Mouse (Mus musculus) limb, embryonic 11.5 days (tissue): Measurements from ENCODE around the gene Fam19a4. TPM values are rescaled to one million over a fixed set of nuclear protein-coding genes. Genes with fewer than 3 reads are reported as not detected.
"Not testable (repeated sequence)": the region's sequence is repeated elsewhere in the genome, so short reads cannot be mapped to it uniquely, and the experiment has no call there.

Source experiments
- ATAC-seq: fragments of 200-750 bp; cut with Nextera tagmentation; 2 replicates; pipeline ENCODE4 v1.8.0; 2017; ENCODE audit warnings: low read depth; ENCODE audit not compliant: insufficient number of reproducible peaks, low FRiP score, low TSS enrichment
- DNase-seq: peaks from one replicate; pipeline ENCODE4 v3.0.0-alpha.2; 2015; ENCODE audit warnings: low spot score
- H3K27ac ChIP-seq: fragments of 300-500 bp; sonication (generic); replicated peaks from 2 replicates; pipeline ENCODE4 v1.5.1; 2014; ENCODE audit warnings: low read depth, mild to moderate bottlenecking, low read length
- H3K27me3 ChIP-seq: fragments of 300-500 bp; sonication (generic); 2 replicates; pipeline ENCODE4 v1.6.1; 2014; ENCODE audit warnings: mild to moderate bottlenecking, low read length, mixed read lengths; ENCODE audit not compliant: control insufficient read depth, insufficient read depth
- H3K36me3 ChIP-seq: fragments of 300-500 bp; sonication (generic); 2 replicates; pipeline ENCODE4 v1.6.1; 2014; ENCODE audit warnings: mild to moderate bottlenecking, low read length, moderate library complexity, mixed read lengths; ENCODE audit not compliant: control insufficient read depth, insufficient read depth
- H3K4me1 ChIP-seq: fragments of 300-500 bp; sonication (generic); 2 replicates; pipeline ENCODE4 v1.6.1; 2014; ENCODE audit warnings: low read length, mixed read lengths; ENCODE audit not compliant: control insufficient read depth, insufficient read depth
- H3K4me2 ChIP-seq: fragments of 300-500 bp; sonication (generic); 2 replicates; pipeline ENCODE4 v1.6.1; 2014; ENCODE audit warnings: low read depth, mild to moderate bottlenecking, moderate library complexity; ENCODE audit not compliant: severe bottlenecking
- H3K4me3 ChIP-seq: fragments of 300-500 bp; sonication (generic); 2 replicates; pipeline ENCODE4 v1.5.1; 2014; ENCODE audit warnings: low read depth, low read length
- H3K9ac ChIP-seq: fragments of 300-500 bp; sonication (generic); 2 replicates; pipeline ENCODE4 v1.6.1; 2014; ENCODE audit warnings: mild to moderate bottlenecking, low read length
- H3K9me3 ChIP-seq: fragments of 300-500 bp; sonication (generic); 2 replicates; pipeline ENCODE4 v1.6.1; 2016; ENCODE audit warnings: low read length; ENCODE audit not compliant: control insufficient read depth
- WGBS: fragments of 180-500 bp; shearing (Covaris S2); extraction: QIAGEN DNeasy Blood & Tissue Kit; methylation state at CpG from one replicate; pipeline ENCODE4 v1.1.7; 2014; 5-methylcytosine and 5-hydroxymethylcytosine counted together
- polyA plus RNA-seq: library from polyadenylated mRNA; unstranded; fragments of >200 nt; fragmentation: Nextera tagmentation; extraction: Ambion mirVana; gene quantifications from 2 replicates; pipeline ENCODE4 v1.2.1, GENCODE M21; 2014

Fam19a4 gene
- polyA plus RNA-seq, 1 experiment from 2014 or later = 0.81 TPM

GRCm38 (mm10) chr6:96876651-96877050, 183.6 kb downstream of the Fam19a4 start:
- H3K4me3 ChIP-seq, H3K9me3 ChIP-seq, H3K9ac ChIP-seq, H3K36me3 ChIP-seq, H3K4me1 ChIP-seq, H3K27me3 ChIP-seq, DNase-seq, H3K4me2 ChIP-seq, ATAC-seq, H3K27ac ChIP-seq: not testable (repeated sequence)
- 89% methylated on average over 13 of the region's 13 CpGs for WGBS

DNA sequence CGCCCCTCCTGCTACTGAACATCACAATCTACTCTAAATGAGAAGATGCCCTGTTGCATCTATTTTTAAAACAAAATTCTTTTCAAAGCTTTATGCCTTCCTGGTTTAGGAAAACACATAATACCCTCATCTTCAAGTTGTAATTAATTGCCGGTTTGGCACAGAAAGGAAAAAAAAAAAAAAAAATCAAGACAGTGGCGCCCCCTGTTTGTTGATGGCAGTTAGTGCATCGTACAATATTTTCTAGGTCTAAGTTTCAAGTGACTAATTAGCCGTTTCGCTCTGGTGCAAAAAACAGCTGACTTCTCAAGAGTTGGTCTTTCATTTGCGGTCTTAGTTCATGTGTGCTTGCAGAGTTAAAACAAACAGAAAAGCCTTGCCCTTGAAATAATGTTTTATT, 207.1 kb downstream of the Fam19a4 start:
- no peak overlapping the region for H3K27ac ChIP-seq
- WGBS = 63% methylated on average over 7 of the region's 7 CpGs
- DNase-seq = no peak
- H3K4me3 ChIP-seq = no peak overlapping the region
- no peak overlapping the region for H3K4me2 ChIP-seq
- no peaks in the 10 kb centered on the region for H3K9me3 ChIP-seq
- no peaks in the 10 kb centered on the region for H3K36me3 ChIP-seq
- no peaks in the 10 kb centered on the region for H3K4me1 ChIP-seq
- no peak overlapping the region for H3K9ac ChIP-seq
- no peaks in the 10 kb centered on the region for H3K27me3 ChIP-seq
- no peak for ATAC-seq

DNA sequence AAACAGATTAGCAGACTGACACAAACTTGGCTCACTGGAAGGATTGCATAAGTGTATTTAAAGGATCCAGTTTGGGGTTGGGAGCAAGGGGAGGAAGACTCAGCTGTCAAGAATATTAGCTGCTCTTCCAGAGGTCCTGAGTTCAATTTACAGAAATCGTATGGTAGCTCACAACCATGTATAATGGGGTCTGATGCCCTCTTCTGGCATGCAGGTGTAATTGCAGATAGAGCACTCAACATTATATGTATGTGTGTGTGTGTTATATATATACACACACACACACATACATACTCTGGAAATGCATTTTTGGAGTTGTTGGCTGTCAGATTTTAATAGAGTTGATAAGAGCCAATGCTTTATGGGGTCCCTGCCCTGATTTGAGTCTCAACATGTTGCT, 216.3 kb downstream of the Fam19a4 start:
- H3K27ac ChIP-seq = no peak overlapping the region
- H3K4me1 ChIP-seq = no peaks in the 10 kb centered on the region
- H3K27me3 ChIP-seq = no peaks in the 10 kb centered on the region
- DNase-seq = no peak
- H3K4me3 ChIP-seq = no peak overlapping the region
- no peak for ATAC-seq
- H3K9me3 ChIP-seq = no peaks in the 10 kb centered on the region
- H3K36me3 ChIP-seq = no peaks in the 10 kb centered on the region
- no peak overlapping the region for H3K4me2 ChIP-seq
- WGBS = 44% methylated on average over 1 of the region's 1 CpGs
- H3K9ac ChIP-seq = no peak overlapping the region

DNA sequence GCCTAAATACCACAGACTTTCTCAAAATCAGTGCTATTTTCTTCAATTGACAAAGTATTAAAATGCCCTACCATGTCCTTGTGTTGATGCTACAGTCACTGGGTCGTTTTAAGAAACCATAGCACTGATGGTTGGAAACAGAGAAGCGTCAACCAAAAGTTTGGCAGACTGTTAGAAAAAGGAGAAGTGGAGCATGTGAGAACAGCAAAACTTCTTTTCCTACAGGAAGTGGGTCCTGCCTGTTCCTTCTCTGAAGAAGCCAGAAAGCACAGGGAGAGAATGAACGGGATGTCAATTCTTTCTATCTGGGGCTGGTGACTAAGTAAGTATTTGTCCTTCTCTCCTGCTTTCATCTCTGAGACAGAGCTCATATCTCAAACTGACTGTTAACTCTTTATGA, 219.6 kb downstream of the Fam19a4 start:
- no peak overlapping the region for H3K4me3 ChIP-seq
- 81% methylated on average over 3 of the region's 3 CpGs for WGBS
- H3K27ac ChIP-seq = no peak overlapping the region
- no peaks in the 10 kb centered on the region for H3K36me3 ChIP-seq
- H3K9me3 ChIP-seq = no peaks in the 10 kb centered on the region
- no peak overlapping the region for H3K9ac ChIP-seq
- DNase-seq = no peak
- H3K27me3 ChIP-seq = no peaks in the 10 kb centered on the region
- no peak for ATAC-seq
- no peak overlapping the region for H3K4me2 ChIP-seq
- H3K4me1 ChIP-seq = no peaks in the 10 kb centered on the region

GRCm38 (mm10) chr6:96826626-96827025, 233.6 kb downstream of the Fam19a4 start:
- 74% methylated on average over 3 of the region's 3 CpGs for WGBS
- Histone ChIP-seq H3K27me3 (no peaks in the 10 kb centered on the region), H3K4me1 (no peaks in the 10 kb centered on the region), H3K9me3 (no peaks in the 10 kb centered on the region), H3K9ac (no peak overlapping the region), H3K36me3 (no peaks in the 10 kb centered on the region), H3K4me3 (no peak overlapping the region), H3K27ac (no peak overlapping the region), H3K4me2 (no peak overlapping the region)
- DNase-seq (no peak), ATAC-seq (no peak)

- Histone ChIP-seq H3K36me3 (no peaks in the 10 kb centered on the region), H3K9me3 (no peaks in the 10 kb centered on the region), H3K4me1 (no peaks in the 10 kb centered on the region), H3K27me3 (no peaks in the 10 kb centered on the region), H3K9ac (no peak overlapping the region), H3K4me2 (no peak overlapping the region), H3K27ac (no peak overlapping the region), H3K4me3 (no peak overlapping the region)
- WGBS = 66% methylated on average over 3 of the region's 3 CpGs
- DNase-seq (no peak), ATAC-seq (no peak)
Observed at GRCm38 (mm10) chr6:96802981-96803380, 257.2 kb downstream of the Fam19a4 start.

DNA sequence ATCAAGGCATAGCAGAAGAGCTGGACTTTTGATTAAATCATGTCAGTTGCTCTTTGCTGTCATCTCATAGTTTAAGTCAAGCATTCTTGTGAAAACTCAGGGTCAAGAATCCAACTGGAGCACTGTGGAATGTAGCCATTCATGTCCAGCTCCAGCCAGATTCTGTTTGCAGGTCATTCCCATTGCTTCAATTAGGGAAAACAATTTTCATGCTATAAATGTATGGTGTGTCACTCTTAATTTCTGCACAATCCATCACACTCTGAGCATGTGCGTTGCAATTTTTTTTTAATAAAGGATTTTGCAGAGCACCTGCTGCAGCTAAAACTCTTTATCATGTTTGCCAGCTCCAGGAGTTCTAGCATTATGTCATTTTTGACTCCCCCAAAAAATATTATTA, 261.5 kb downstream of the Fam19a4 start:
- Histone ChIP-seq H3K27ac (no peak overlapping the region), H3K27me3 (no peaks in the 10 kb centered on the region), H3K4me2 (no peak overlapping the region), H3K4me3 (no peak overlapping the region), H3K9me3 (no peaks in the 10 kb centered on the region), H3K4me1 (no peaks in the 10 kb centered on the region), H3K36me3 (no peaks in the 10 kb centered on the region), H3K9ac (no peak overlapping the region)
- 93% methylated on average over 1 of the region's 1 CpGs for WGBS
- DNase-seq = no peak
- no peak for ATAC-seq

DNA sequence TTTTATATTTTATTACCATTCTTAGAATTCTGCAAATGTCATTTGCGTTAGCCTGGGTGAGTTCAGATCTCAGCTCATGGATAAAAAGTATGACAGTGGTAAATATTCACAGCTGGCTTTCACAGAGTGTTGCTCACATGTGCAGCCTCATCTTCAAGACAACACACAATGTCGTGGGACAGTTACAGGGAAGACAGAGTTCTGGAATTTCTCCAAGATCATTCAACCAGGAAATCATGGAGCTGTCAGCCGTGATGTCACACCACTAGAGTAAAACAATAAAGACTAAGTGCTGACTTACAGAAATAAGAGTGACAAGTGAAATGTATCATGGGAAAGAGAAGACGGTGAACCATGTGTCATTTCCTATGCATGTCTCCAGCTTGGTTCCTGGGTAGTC, 262.8 kb downstream of the Fam19a4 start:
- ATAC-seq (no peak), DNase-seq (no peak)
- Histone ChIP-seq H3K9ac (no peak overlapping the region), H3K4me1 (no peaks in the 10 kb centered on the region), H3K4me3 (no peak overlapping the region), H3K36me3 (no peaks in the 10 kb centered on the region), H3K27ac (no peak overlapping the region), H3K9me3 (no peaks in the 10 kb centered on the region), H3K4me2 (no peak overlapping the region), H3K27me3 (no peaks in the 10 kb centered on the region)
- 87% methylated on average over 4 of the region's 4 CpGs for WGBS
